Mouse (Mus musculus) forebrain, embryonic 16.5 days (tissue): ENCODE measurements at regions not wholly inside any gene's neighbourhood (a gene's known extent, or its start where the extent isn't known, plus 50 kb on each side); places are given as distances from the start of the nearest gene placed in this dataset.

ENCODE experiments used
- ATAC-seq: fragments of 200-750 bp; cut with Nextera tagmentation; 2 replicates; pipeline ENCODE4 v1.8.0; 2017; ENCODE audit warnings: mild to moderate bottlenecking, moderate library complexity
- H3K27ac ChIP-seq: fragments of 300-500 bp; sonication (generic); 2 replicates; pipeline ENCODE4 v1.5.1; 2014; ENCODE audit warnings: low read length, control low read depth
- H3K27me3 ChIP-seq: fragments of 300-500 bp; sonication (generic); replicated peaks from 2 replicates; pipeline ENCODE4 v1.6.1; 2014; ENCODE audit warnings: low read length; ENCODE audit not compliant: control insufficient read depth, insufficient read depth
- H3K36me3 ChIP-seq: fragments of 300-500 bp; sonication (generic); 2 replicates; pipeline ENCODE4 v1.6.1; 2014; ENCODE audit not compliant: control insufficient read depth, insufficient read depth
- H3K4me1 ChIP-seq: fragments of 300-500 bp; sonication (generic); replicated peaks from 2 replicates; pipeline ENCODE4 v1.6.1; 2014; ENCODE audit warnings: low read length; ENCODE audit not compliant: control insufficient read depth, insufficient read depth
- H3K4me2 ChIP-seq: fragments of 300-500 bp; sonication (generic); 2 replicates; pipeline ENCODE4 v1.6.1; 2014; ENCODE audit warnings: mild to moderate bottlenecking, low read length, control low read depth
- H3K4me3 ChIP-seq: fragments of 300-500 bp; sonication (generic); replicated peaks from 2 replicates; pipeline ENCODE4 v1.5.1; 2014; ENCODE audit warnings: mild to moderate bottlenecking, low read length, control low read depth
- H3K9ac ChIP-seq: fragments of 300-500 bp; sonication (generic); replicated peaks from 2 replicates; pipeline ENCODE4 v1.6.1; 2014; ENCODE audit warnings: low read depth, low read length, control low read depth
- H3K9me3 ChIP-seq: fragments of 300-500 bp; sonication (generic); 2 replicates; pipeline ENCODE4 v1.6.1; 2016; ENCODE audit warnings: low read length; ENCODE audit not compliant: control insufficient read depth
- WGBS: fragments of 180-500 bp; shearing (Covaris S2); extraction: QIAGEN DNeasy Blood & Tissue Kit; methylation state at CpG from one replicate; pipeline ENCODE4 v1.1.7; 2014; 5-methylcytosine and 5-hydroxymethylcytosine counted together

- WGBS, result 56% methylated on average over 1 of the region's 1 CpGs
- Histone ChIP-seq H3K9me3 (no peaks in the 10 kb centered on the region), H3K9ac (no peak overlapping the region), H3K4me3 (no peak overlapping the region), H3K27ac (no peak overlapping the region), H3K27me3 (no peaks in the 10 kb centered on the region), H3K36me3 (no peaks in the 10 kb centered on the region), H3K4me1 (peaks cover 5% of the 10 kb centered on the region), H3K4me2 (no peak overlapping the region)
- no peak for ATAC-seq
These were observed 80.1 kb upstream of the Cpeb2 start for GRCm38 (mm10) chr5:43152881-43153280.

DNA sequence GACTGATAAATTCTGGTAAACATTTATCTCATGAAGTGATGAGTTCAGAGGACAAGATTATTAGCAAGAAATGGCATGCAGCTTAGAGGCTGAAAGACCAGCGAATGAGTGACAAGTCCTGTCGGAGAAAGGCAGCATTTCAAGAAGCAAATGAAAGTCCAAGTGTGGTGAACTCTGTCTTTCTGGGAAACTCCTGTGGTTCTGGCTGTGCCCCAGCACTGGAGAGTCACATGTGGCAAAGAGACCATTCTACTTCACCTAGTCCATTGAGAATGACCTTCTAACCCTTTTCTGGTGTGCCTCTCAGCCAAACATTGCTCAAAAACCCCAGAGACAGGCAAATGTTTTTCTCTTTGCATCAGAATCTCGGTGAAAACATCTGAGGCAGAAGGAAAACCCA is 76.2 kb upstream of the Cpeb2 start:
- H3K27ac ChIP-seq, result no peak overlapping the region
- no peaks in the 10 kb centered on the region for H3K27me3 ChIP-seq
- H3K4me1 ChIP-seq, result no peaks in the 10 kb centered on the region; the same call in 1 of the 2 replicates
- 87% methylated on average over 3 of the region's 3 CpGs for WGBS
- H3K4me3 ChIP-seq, result no peak overlapping the region
- H3K9ac ChIP-seq, result no peak overlapping the region
- H3K4me2 ChIP-seq, result no peak overlapping the region
- no peaks in the 10 kb centered on the region for H3K9me3 ChIP-seq
- ATAC-seq, result no peak
- no peaks in the 10 kb centered on the region for H3K36me3 ChIP-seq

DNA sequence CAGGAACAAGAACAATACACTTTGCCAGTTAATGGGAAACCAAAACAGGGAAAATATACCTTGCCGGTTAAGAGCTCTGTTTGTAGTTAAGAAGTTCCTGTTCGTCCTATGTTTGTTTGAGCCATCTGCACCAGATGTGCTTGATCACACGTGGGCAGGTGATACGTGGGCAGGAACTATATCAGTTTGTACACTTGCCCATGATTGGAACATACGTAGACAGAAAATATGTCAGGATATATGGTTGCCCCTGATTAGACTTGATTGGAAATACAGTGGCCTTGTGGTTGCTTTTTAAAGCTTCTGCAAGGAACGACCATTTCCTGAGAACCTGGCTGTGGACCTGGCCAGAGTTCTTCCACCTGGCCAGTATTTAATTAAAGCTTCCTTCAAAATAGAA is 72.8 kb upstream of the Cpeb2 start:
- 90% methylated on average over 6 of the region's 6 CpGs for WGBS

DNA sequence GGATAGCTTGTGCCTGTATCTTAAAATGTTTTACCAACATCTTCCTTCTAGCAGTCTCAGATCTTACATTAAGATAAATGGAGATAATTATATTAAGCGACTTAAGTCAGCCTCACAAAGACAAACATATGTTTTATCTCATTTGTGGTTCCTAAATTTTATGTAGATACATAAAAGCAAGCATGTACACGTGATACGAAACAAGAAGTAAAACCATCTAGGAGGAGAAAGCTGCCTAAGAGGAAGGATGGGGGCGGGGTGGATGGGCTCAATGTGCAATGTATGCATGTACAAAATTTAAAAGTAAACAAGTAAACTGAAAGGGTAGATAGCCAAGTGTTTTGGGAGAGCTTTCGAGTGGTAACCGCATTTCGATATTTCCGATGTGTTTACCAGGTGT is 51.5 kb upstream of the Cpeb2 start:
- no peak for ATAC-seq

More for the DNA sequence above, 72.8 kb upstream of the Cpeb2 start:
- Histone ChIP-seq H3K36me3 (no peaks in the 10 kb centered on the region), H3K9me3 (no peaks in the 10 kb centered on the region), H3K9ac (no peak overlapping the region), H3K27me3 (no peaks in the 10 kb centered on the region), H3K4me3 (no peak overlapping the region), H3K4me2 (no peak overlapping the region), H3K27ac (no peak overlapping the region), H3K4me1 (no peaks in the 10 kb centered on the region)
- no peak for ATAC-seq

More for the DNA sequence above, 51.5 kb upstream of the Cpeb2 start:
- no peaks in the 10 kb centered on the region for H3K36me3 ChIP-seq
- no peaks in the 10 kb centered on the region for H3K9me3 ChIP-seq
- no peaks in the 10 kb centered on the region for H3K4me1 ChIP-seq
- no peak overlapping the region for H3K9ac ChIP-seq
- H3K27me3 ChIP-seq, result no peaks in the 10 kb centered on the region
- H3K4me2 ChIP-seq, result no peak overlapping the region
- 92% methylated on average over 8 of the region's 8 CpGs for WGBS
- no peak overlapping the region for H3K4me3 ChIP-seq
- H3K27ac ChIP-seq, result no peak overlapping the region
